Mouse (Mus musculus): ENCODE measurements around the gene Vcp. TPM values are rescaled to one million over a fixed set of nuclear protein-coding genes. Genes with fewer than 3 reads are reported as not detected.

The Vcp gene
- polyA plus RNA-seq (2012; ENCODE audit: insufficient read depth, insufficient read length, missing spikeins): 139 and 156 TPM in 2 replicates

DNA sequence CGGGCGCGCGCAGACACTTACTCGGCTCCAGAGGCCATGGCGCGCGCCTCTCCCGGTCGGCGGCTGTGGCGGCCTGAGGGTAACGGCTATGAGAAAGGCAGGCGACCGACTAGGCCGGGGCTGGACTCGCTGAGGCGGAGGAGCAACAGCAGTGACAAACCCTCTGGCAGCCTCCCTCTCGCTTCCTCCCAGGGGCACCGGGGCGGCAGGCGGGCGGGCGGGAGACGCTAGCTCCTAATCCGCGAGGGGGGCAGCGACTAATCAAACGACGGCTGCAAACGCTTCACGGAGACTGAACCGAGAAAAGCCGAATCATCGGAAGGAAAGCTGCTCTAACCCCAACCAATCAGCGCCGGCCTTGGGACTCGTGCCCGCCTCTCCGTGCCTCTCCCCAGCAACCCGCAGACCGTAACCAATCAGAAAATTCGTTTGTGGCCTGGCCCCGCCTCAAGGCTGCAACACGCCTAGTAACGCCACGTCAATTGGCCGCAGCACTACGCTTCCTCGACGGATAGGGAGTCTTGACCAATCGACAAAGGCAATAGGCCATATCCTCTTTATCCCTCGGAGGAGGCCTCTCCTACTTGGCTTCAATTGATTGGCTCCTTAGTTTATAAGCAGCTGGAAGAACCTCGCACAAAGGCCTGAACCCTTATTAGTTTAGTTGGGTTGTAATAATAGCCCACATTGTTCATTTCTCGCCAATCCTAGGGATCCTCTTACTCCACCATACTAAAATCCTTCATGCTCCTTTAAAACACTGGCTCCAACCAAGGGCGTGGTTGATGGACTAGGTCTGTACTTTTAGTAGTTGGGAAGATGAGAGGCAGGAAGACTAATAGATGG lies at the start of gene Vcp:
Vcp (minus strand) TSS at position 367 of the 846 bp plus-strand sequence.
- peak within 1 kb of the TSS; percentile 93 for H3K4me3 ChIP-seq (ENCODE audit: insufficient read depth, low read depth, low read length)

GRCm38 (mm10) chr4:43047231-43047630 lies 46.9 kb upstream of the Vcp start:
- no peak overlapping the region for H3K4me3 ChIP-seq (ENCODE audit: insufficient read depth, low read depth, low read length)

More for the DNA sequence above, at the start of gene Vcp:
- H3K27ac ChIP-seq (replicated peaks; ENCODE audit: low read depth, low read length): peak within 1 kb of the TSS; percentile 90
- peaks cover 10% of the 10 kb centered on the region for H3K4me1 ChIP-seq (ENCODE audit: control insufficient read depth, insufficient read depth, insufficient read length, low read length)

GRCm38 (mm10) chr4:43046607-43047006 lies 46.3 kb upstream of the Vcp start:
- H3K27ac ChIP-seq (replicated peaks; ENCODE audit: low read depth, low read length): peak overlapping the region; percentile 88

More at GRCm38 (mm10) chr4:43047231-43047630, 46.9 kb upstream of the Vcp start:
- Histone ChIP-seq H3K4me1 (ENCODE audit: control insufficient read depth, insufficient read depth, insufficient read length, low read length) (peaks cover 10% of the 10 kb centered on the region), H3K27ac (replicated peaks; ENCODE audit: low read depth, low read length) (no peak overlapping the region)

GRCm38 (mm10) chr4:43045659-43046302 lies 45.5 kb upstream of the Vcp start, which contains the start of gene Fam214b:
TSS of gene Fam214b (minus strand) at chr4:43046220.
- H3K27ac ChIP-seq (replicated peaks; ENCODE audit: low read depth, low read length): peak within 1 kb of the TSS; percentile 97

More at GRCm38 (mm10) chr4:43046607-43047006, 46.3 kb upstream of the Vcp start:
- peaks cover 10% of the 10 kb centered on the region for H3K4me1 ChIP-seq (ENCODE audit: control insufficient read depth, insufficient read depth, insufficient read length, low read length)
- peak overlapping the region; percentile 44 for H3K4me3 ChIP-seq (ENCODE audit: insufficient read depth, low read depth, low read length)

DNA sequence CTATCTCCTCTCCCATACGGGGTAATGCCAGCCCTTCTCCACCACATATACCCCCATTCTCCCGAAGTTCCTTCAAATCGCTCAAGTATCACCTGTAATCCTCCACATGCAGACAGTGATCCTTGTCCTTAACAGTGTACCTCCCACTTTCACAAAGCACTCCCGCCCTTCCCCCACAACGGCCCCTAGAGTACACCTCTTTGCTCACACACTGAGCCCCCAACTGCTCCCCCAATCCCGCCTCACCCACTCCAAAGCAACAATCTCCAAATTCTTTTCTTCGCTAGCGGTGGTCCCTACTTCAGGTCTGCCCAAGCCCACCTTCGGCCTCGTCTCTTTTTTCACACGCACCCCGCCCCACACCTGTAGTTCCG lies 45.0 kb upstream of the Vcp start:
- peaks cover 10% of the 10 kb centered on the region for H3K4me1 ChIP-seq (ENCODE audit: control insufficient read depth, insufficient read depth, insufficient read length, low read length)
- peak overlapping the region; percentile 97 for H3K27ac ChIP-seq (replicated peaks; ENCODE audit: low read depth, low read length)
- H3K4me3 ChIP-seq (ENCODE audit: insufficient read depth, low read depth, low read length): peak overlapping the region; percentile 60

More at GRCm38 (mm10) chr4:43045659-43046302, 45.5 kb upstream of the Vcp start, which contains the start of gene Fam214b:
- Histone ChIP-seq H3K4me3 (ENCODE audit: insufficient read depth, low read depth, low read length) (peak within 1 kb of the TSS; percentile 60), H3K4me1 (ENCODE audit: control insufficient read depth, insufficient read depth, insufficient read length, low read length) (peaks cover 10% of the 10 kb centered on the region)

- H3K4me1 ChIP-seq (ENCODE audit: control insufficient read depth, insufficient read depth, insufficient read length, low read length): peaks cover 10% of the 10 kb centered on the region
- H3K4me3 ChIP-seq (ENCODE audit: insufficient read depth, low read depth, low read length): peak overlapping the region; percentile 60
- peak overlapping the region; percentile 97 for H3K27ac ChIP-seq (replicated peaks; ENCODE audit: low read depth, low read length)
Observed at GRCm38 (mm10) chr4:43044673-43045072, 44.4 kb upstream of the Vcp start.

DNA sequence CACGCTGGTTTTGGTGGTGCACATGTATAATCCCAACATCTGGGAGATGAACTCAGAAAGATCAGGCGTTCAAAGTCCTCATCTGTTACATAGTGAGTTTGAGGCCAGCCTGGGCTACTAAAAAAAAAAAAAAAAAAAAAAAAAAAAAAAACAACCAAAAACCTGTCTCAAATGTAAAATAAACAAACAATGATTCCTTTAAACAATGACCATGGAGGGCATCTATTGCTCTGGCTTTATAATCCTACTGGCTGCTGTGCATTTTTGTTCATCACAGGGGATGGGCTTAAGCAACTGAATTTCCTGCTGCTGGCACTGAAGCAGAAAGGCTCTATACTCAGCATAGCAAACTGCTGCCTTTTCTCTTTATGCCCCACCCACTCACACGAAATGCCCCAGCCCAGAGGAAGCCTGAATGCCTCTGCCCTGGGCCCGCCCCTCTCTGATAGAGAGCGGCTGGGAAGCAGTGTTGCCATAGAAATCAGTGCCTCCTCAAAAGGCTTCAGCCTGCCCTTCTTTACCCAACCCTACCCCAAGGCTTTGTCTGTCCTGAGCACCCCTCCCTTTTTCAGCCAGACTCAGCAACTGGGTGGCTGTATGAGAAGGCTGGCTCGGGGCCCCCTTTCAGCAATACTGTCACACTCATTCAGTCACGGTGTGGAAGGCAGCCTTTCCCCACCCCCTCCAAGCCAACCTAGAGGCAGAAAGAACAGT lies 43.5 kb upstream of the Vcp start:
- Histone ChIP-seq H3K4me3 (ENCODE audit: insufficient read depth, low read depth, low read length) (peak overlapping the region; percentile 60), H3K4me1 (ENCODE audit: control insufficient read depth, insufficient read depth, insufficient read length, low read length) (peaks cover 17% of the 10 kb centered on the region), H3K27ac (replicated peaks; ENCODE audit: low read depth, low read length) (peak overlapping the region; percentile 97)

DNA sequence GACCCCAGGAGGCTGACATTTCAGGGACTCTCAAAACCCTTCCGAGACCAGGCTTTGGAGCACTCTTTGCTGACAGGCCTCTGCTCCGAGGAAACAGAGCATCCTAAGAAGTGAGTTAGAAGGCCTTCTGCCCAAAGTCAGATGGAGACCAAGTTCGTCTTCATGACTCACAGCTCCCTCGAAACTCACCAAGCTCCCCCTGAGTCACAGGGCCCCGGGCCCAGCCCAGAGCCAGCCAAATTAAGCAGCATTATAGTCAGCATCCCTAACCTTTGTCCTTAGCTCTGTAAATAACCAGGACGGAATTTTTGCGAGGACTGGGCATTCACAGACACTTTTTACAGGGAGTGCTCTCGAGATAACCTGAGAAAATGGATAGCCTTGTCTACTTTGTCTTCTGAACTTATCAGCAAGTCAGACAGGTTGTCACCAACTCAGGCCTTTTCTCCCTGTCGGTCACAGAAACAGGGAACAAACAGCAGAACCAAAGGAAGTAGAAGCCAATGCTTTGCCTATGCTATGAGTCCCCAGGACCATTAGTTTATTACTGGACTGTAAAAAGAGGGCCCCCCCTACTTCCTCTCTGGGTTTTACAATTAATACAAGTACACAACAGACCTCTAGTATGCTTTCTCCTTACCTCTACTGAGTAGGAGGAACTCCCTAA lies 40.7 kb upstream of the Vcp start:
- no peak overlapping the region for H3K27ac ChIP-seq (replicated peaks; ENCODE audit: low read depth, low read length)
- H3K4me3 ChIP-seq (ENCODE audit: insufficient read depth, low read depth, low read length): no peak overlapping the region
- peaks cover 20% of the 10 kb centered on the region for H3K4me1 ChIP-seq (ENCODE audit: control insufficient read depth, insufficient read depth, insufficient read length, low read length)

DNA sequence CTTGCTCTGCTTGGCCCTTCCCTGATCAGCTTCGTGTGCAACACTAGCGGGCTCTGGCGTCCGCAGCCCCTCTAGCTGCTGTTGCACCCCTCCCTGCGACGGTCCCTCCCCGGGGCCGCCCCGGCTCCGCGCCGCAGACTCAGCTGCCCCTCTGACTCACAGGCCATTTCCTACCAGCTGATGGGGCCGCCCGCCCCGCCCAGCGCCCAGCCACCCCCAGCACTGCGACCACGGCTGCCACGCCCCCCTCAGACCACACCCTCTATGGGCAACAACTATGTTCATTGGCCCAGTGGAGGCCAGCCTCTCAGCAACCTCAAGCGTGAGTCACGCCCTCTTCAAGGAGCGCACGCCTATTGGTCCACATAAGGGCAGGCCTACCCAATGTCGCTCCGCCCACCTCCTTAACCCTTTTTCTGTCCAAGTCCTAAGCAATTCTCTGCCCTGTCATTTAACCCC lies 39.8 kb upstream of the Vcp start:
- peak overlapping the region; percentile 68 for H3K4me3 ChIP-seq (ENCODE audit: insufficient read depth, low read depth, low read length)
- peak overlapping the region; percentile 31; the same call in 1 of the 2 replicates for H3K27ac ChIP-seq (replicated peaks; ENCODE audit: low read depth, low read length)
- H3K4me1 ChIP-seq (ENCODE audit: control insufficient read depth, insufficient read depth, insufficient read length, low read length): peaks cover 20% of the 10 kb centered on the region

GRCm38 (mm10) chr4:43039609-43040008 lies 39.3 kb upstream of the Vcp start:
- peak overlapping the region; percentile 68 for H3K4me3 ChIP-seq (ENCODE audit: insufficient read depth, low read depth, low read length)
- H3K4me1 ChIP-seq (ENCODE audit: control insufficient read depth, insufficient read depth, insufficient read length, low read length): peaks cover 16% of the 10 kb centered on the region
- peak overlapping the region; percentile 31 for H3K27ac ChIP-seq (replicated peaks; ENCODE audit: low read depth, low read length)

- Histone ChIP-seq H3K27ac (replicated peaks; ENCODE audit: low read depth, low read length) (peak overlapping the region; percentile 31), H3K4me3 (ENCODE audit: insufficient read depth, low read depth, low read length) (peak overlapping the region; percentile 68), H3K4me1 (ENCODE audit: control insufficient read depth, insufficient read depth, insufficient read length, low read length) (peaks cover 10% of the 10 kb centered on the region; the same call in 1 of the 2 replicates)
Observed at GRCm38 (mm10) chr4:43038567-43039495, 38.5 kb upstream of the Vcp start.

DNA sequence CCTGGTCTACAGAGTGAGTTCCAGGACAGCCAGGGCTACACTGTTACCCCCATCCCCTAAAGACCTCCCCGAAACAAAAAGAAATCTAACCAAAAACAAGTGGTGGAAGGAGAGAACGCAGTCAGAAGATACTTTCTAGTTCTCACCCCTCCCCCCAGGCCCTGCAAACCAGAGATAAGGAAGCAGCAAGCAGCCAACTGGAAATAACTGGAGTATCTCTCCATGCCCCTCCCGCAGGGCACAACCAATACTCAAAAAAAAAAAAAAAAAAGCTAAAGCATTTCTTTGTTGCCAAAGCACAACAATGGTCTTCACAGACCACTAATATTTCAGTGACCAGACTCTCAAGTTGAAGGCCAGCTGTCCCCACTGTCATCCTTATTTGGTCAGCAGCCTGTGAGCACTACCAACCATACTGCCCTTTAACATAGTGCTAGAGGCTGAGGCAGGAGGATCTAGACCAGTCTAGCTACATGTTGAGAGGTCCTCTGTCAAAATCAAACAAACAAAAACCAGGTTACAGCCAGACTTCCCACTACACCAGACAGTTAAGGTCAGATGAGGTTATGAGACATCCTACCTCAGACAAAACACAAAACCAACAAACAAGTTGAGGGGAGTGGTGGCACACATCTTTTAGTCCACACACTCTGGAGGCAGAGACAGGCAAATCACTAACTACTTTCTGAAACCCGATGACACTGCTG lies 37.7 kb upstream of the Vcp start:
- Histone ChIP-seq H3K4me1 (ENCODE audit: control insufficient read depth, insufficient read depth, insufficient read length, low read length) (peaks cover 10% of the 10 kb centered on the region; the same call in 1 of the 2 replicates), H3K27ac (replicated peaks; ENCODE audit: low read depth, low read length) (no peak overlapping the region), H3K4me3 (ENCODE audit: insufficient read depth, low read depth, low read length) (no peak overlapping the region)

- Histone ChIP-seq H3K27ac (replicated peaks; ENCODE audit: low read depth, low read length) (no peak overlapping the region), H3K4me3 (ENCODE audit: insufficient read depth, low read depth, low read length) (no peak overlapping the region), H3K4me1 (ENCODE audit: control insufficient read depth, insufficient read depth, insufficient read length, low read length) (peaks cover 10% of the 10 kb centered on the region; the same call in 1 of the 2 replicates)
Observed at GRCm38 (mm10) chr4:43036356-43036755, 36.0 kb upstream of the Vcp start.
